Mouse (Mus musculus): ENCODE measurements at regions not wholly inside any gene's neighbourhood (a gene's known extent, or its start where the extent isn't known, plus 50 kb on each side); places are given as distances from the start of the nearest gene placed in this dataset.

DNA sequence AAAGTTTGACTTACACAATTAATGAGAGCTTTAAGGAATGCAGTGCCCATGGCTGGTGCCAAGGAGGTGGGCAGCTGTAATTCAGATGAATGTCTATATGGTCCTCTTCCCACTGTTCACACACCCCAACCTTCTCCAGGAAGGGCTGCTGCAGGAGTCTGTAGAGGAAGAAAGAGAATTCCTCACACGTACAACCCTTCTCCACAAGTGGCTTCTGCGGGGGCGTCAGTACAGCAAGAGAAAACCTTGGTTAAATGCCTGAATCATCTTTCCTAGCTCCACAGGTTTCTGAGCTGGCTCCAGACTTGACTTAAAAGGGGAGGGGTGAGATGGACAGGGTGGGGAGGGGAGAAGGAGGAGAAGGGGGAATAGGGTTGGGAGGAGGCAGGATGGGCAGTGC lies 306.3 kb downstream of the Tbc1d1 start:
- DNase-seq (ENCODE audit: low read depth, low spot score), result no peak

- DNase-seq (ENCODE audit: low read depth, low spot score), result no peak
These were observed 307.5 kb downstream of the Tbc1d1 start for GRCm38 (mm10) chr5:64463570-64463969.

DNA sequence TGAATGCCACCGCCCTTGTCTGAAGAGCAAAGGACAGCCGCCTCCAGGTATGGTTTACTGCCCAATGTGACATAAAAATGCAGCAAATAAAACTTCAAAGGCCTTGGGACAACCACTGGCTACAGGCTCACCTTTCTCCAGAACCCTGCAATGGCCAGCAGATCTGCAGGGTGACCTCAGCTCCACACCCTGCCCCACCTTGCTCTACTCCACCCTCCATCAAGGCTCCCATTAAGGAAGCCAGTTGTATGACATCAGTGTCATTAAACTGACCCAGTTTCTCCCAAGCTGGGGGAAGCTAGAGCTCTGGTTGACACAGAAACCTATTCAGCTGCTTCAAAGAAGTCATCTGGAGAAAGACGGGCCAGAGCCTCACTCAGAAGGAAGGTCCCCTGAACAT lies 310.2 kb downstream of the Tbc1d1 start:
- DNase-seq (ENCODE audit: low read depth, low spot score), result no peak

GRCm38 (mm10) chr5:64467856-64468255 lies 311.8 kb downstream of the Tbc1d1 start:
- no peak for DNase-seq (ENCODE audit: low read depth, low spot score)

- DNase-seq (ENCODE audit: low read depth, low spot score), result no peak
These were observed 312.2 kb downstream of the Tbc1d1 start for GRCm38 (mm10) chr5:64468307-64468706.

GRCm38 (mm10) chr5:64472008-64472407 lies 315.9 kb downstream of the Tbc1d1 start:
- no peak for DNase-seq (ENCODE audit: low read depth, low spot score)

DNA sequence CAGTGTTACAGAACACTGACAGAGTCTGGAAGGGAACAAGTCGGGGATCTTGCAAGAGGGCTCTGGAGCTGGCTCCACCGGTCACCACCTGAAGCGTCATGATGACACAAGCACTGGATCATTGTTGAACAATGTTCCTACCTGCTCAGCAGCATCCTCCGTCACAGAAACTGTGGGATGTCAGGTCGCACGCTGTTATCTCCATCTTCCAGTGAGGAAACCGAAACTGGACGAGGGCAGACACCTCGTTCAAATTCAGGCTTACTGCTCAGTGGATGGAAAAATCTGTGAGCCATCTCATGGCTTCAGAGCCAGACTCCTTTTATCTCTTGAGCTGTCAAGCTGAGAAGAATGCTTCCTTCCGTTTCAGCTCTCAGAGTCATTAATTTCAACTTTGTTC lies 316.3 kb downstream of the Tbc1d1 start:
- DNase-seq (ENCODE audit: low read depth, low spot score), result no peak

DNA sequence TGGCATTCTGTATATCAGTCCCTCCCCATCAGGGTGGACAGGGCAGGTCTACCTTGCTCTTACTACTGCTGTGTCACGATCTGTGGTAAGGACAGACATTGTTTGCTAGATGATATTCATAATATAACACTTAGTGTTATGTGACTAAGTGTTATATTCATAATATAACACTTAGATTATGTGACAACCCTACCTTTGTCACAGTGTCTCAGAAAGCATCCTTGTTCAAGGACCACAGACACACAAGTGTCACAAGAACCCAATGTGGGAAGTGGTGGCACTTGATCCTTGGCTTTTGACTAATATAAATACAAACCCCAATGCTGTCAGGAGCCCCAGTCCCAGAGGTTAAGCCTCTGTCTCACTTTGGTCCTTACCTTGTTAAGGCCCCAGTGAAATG lies 318.8 kb downstream of the Tbc1d1 start:
- no peak for DNase-seq (ENCODE audit: low read depth, low spot score)

DNA sequence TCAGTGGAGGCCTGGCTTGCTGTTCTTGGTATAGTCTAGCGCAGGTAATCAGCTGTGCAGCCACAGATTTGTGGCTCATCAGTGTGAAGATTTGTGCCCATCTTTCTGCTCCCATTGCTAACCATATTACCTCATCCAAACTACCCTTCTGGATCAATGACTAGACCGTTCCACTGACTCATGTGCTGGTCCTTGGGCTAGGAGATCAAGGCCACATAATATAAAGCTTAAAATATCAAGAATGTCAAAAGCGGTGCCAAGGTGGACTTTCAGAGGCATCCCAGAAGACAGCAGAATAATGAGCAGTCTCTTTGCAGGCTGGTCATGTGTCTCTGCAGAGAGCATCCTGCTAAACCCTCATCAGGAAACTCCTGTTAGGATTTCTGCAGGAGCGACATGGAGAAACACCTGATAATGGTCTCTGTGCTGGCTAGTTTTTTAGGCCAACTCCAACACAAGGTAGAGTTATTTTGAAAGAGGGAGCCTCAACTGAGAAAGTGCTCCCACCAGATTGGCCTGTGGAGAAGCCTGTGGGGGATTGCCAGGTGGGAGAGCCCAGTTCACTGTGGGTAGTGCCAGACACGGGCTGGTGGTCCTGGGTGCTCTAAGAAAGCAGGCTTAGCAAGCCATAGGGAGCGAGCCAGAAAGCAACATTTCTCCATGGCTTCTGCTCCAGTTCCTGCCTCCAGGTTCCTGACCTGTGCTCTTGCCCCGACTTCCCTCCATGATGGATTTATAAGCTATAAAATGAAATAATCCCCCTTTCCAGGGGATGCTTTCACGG lies 319.8 kb downstream of the Tbc1d1 start:
- no peak for DNase-seq (ENCODE audit: low read depth, low spot score)

GRCm38 (mm10) chr5:64476641-64477369 lies 320.7 kb downstream of the Tbc1d1 start:
- no peak for DNase-seq (ENCODE audit: low read depth, low spot score)

GRCm38 (mm10) chr5:64478143-64478542 lies 322.0 kb downstream of the Tbc1d1 start:
- DNase-seq (ENCODE audit: low read depth, low spot score), result peak; percentile 48

DNA sequence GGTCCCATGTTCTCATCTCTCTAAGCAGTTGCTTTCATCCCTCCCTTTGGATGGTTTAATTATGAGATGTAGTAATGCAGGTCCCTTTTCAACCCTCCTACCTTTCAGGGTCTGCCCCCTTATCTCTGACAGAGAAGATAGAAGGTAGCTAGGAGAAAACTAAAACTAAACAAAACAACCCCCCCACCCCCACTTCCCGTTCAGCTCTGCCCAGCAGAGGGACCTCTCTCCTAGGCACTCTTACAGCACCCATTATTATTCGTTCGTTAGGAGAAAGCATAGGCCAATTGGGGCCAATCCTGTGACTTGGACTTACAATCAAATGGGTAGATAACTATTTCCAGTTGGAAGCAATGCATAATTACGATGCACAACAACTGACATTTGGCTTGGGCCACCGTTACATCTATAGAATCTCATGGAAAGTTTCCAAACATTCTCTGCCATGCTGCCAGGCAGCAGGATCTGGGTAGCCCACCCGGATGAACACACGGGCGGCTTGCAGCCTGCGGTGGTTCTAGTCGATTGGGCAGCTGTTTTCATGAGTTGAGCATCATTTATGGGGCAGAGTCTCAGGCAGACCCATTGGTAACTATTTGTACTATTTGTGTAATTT lies 322.6 kb downstream of the Tbc1d1 start:
- DNase-seq (ENCODE audit: low read depth, low spot score), result no peak

DNA sequence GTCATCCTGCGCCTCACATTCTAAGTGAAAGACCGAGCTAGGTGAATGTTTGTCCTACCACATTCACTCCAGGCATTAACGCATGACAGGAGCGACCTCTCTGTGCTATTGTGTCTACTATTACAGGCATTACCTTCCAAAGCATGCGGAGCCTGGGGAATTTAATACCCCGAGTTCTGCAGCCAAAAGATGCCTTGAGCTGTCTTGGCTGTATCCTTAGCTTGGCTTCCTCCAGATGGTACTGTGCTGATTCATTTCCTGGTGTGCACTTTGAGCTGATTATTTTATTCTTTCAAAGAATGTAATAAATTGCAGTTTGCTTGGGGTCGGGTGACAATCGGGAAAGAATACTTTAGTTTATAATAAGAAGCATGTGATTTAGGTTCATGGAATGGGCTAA lies 323.2 kb downstream of the Tbc1d1 start:
- no peak for DNase-seq (ENCODE audit: low read depth, low spot score)

DNA sequence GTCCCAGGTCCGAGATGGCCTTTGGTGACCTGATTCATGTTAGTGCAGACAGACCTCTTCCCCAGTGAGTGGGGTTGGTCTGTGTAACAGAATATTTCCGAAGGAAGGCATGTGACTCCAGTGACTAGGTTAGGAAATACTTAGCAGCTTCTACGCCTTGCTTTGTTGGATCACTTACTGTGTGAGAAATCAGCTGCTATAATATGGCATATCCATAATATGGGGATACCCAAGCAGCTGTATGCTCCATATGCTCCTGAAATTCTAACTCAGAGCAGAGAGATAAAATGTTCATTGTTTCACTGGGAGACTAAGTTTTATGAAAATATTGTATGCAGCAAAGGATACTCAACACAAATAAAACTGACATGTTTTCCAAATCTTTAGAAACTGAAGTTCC lies 318.1 kb upstream of the Klf3 start:
- no peak for DNase-seq (ENCODE audit: low read depth, low spot score)

DNA sequence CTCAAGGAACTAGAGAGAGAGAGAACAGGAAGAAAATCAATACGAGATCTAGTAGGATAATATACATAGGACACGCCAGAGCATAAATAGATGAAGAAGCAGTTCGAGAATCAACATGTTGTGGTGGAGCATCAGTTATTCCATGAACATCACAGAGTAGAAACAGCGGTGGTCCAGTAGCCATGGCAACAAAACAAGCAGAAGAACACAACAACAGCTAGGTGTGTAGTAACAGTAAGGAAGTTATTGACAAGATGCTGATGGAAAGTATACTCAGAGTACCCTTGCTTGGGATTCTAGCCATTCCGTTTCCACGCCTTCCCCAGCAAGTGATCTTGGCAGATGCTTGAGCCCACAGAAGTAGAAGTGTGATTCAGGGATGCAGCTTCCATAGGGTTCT lies 317.3 kb upstream of the Klf3 start:
- no peak for DNase-seq (ENCODE audit: low read depth, low spot score)

- DNase-seq (ENCODE audit: low read depth, low spot score), result no peak
These were observed 316.4 kb upstream of the Klf3 start for GRCm38 (mm10) chr5:64486761-64487160.

DNA sequence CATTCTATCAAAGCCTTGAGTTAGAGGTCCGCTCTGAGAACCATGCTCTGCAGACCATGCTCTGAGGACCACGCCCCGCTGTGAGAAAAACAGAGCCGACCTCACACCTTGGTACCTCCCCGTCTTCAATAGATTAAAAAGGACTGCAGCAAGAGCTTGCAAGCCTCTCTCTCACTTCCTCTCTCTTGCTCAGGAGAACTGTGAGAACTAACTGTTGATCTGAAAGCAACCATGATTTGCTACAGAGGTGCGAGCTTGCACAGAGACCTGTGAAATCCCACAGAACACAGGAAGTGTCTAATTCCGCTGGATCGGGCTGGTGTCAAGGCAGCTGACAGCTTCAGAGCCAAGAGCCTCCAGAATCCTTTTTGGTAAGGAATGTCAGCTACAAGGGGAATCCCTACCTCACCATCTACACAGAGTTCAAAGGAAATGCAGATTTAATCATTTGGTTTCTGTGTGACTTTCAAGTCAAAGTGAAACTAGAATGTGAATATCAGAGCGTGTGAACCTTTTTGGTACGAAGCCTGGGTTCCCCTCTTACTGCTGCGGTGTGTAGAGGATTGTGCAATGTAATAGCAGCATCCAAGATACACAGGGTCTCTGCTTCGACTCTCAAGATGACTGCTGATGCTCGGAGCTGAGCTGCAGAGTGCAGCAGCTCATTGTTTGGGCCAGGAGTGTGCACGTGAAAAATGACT lies 315.3 kb upstream of the Klf3 start:
- no peak for DNase-seq (ENCODE audit: low read depth, low spot score)

DNA sequence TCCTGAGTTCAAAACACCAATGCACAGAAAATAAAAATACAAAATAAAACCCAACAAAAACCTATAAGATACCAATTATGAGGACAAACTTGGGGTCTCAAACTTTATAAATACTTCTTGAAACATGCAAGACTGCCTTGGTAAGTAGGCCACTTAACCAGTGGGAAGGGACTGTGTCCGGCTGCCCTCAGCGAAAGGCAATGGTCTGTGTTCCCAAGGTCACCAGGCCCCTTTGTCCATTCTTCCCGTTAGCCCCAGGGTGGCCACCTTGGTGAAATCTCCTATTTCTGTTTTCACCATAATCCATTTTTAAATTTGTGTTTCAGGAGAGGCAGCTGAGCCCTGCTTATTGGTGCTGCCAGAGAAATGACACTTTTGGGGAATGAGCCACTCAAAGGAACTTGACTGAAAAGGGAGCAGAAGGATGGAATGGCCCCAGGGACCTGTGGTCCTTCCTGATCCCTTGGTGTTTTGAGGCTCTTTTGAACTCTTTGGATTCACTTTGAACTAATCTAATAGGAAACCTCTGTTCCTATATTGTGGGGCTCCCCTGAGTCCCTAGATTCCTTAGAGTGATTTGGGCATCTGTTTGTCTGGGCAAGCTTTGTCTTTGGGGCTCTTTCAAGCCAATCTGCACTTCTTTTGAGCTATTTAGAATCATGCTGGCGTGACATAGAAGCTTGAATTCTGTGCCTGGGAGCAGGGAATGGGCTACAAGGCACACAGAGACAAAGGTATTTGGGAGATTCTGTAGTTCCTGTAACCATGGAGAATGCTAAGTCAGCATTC lies 313.3 kb upstream of the Klf3 start:
- DNase-seq (ENCODE audit: low read depth, low spot score), result no peak

GRCm38 (mm10) chr5:64490445-64490950 lies 312.7 kb upstream of the Klf3 start:
- DNase-seq (ENCODE audit: low read depth, low spot score), result no peak

DNA sequence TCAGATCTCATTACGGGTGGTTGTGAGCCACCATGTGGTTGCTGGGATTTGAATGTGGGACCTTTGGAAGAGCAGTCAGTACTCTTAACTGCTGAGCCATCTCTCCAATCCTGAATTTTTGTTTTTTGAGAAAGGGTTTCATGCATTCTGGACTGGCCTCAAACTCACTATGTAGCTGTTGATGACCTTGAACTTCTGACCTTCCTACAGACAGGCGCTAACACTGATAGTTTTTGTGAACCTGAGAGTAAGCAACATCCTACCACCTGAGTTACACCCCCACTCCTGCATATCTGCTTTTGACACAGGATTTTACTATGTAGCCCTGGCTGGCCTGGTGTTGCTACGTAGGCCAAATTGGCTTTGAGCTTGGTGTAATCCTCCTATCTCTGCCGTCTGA lies 308.8 kb upstream of the Klf3 start:
- DNase-seq (ENCODE audit: low read depth, low spot score), result peak; percentile 50

- no peak for DNase-seq (ENCODE audit: low read depth, low spot score)
These were observed 306.3 kb upstream of the Klf3 start for GRCm38 (mm10) chr5:64496853-64497252.

Measured in ES-CJ7 (cell line).